Mouse (Mus musculus) cortical plate, adult 2 months (tissue): Measurements from ENCODE around the gene Emc9.

ENCODE experiments used
- CTCF ChIP-seq: fragments of 200-500 bp; IDR thresholded peaks from 2 replicates; pipeline ENCODE4 v1.5.1; 2011; ENCODE audit warnings: mild to moderate bottlenecking, control low read depth, low read length; ENCODE audit not compliant: insufficient read depth; ENCODE audit errors: extremely low read depth
- POLR2A ChIP-seq: fragments of 200-500 bp; IDR thresholded peaks from 2 replicates; pipeline ENCODE4 v1.6.1; 2011; ENCODE audit warnings: mild to moderate bottlenecking, low read length, control low read depth; ENCODE audit not compliant: insufficient read depth; ENCODE audit errors: extremely low read depth

DNA sequence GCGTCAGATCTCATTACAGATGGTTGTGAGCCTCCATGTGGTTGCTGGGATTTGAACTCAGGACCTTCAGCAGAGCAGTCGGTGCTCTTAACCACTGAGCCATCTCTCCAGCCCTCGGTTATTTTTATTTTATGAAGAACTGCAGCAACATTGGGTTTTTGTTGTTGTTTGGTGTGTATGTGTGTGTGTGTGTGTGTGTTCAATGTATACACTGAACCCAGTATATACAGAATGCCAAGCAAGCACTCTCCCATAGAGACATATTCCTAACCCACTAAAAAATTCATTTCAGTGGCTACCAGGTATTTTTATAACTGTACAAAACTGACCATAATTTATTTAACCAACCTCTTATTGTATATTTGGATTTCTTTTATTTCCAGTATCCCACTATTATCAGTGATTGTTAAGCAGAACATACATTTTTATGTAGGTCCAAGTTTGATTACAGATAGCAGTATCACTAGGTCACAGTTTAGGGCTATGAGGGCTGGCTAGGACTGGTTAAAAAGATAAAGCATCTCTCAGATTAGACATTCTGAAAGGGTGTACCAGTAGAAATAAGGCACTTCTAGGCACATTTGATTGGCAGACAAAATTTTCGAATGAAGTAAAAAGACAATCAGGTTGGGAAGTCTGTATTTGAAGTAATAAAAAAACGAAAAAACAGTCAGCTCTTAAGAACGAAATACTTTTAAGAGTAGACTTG lies 26.2 kb downstream of the Emc9 start:
- no peak for TF ChIP-seq CTCF
- TF ChIP-seq POLR2A, result no peak
